Mouse (Mus musculus) left cerebral cortex, postnatal 4 days (tissue): ENCODE data around the gene Sdhaf3. TPM values are rescaled to one million over a fixed set of nuclear protein-coding genes. Genes with fewer than 3 reads are reported as not detected.

Experiments
- DNase-seq: peaks from one replicate; pipeline ENCODE4 v3.0.0-alpha.2; 2022
- intact Hi-C: fragments of 180-260 bp; cut with DNase I; formaldehyde crosslinking; loops from one replicate; pipeline ENCODE4 v1.15.1; 2025
- total RNA-seq, 2 experiments: library from RNA; stranded (reverse); gene quantifications; 2 replicates each; pipeline ENCODE4 v1.2.3; 2021

Sdhaf3 gene
- total RNA-seq, 2 experiments from 2014 or later: 4.3 to 4.8 TPM

- intact Hi-C loops: no loop called here
- DNase-seq: no peak
Observed at GRCm38 (mm10) chr6:7041912-7042311, 86.1 kb downstream of the Sdhaf3 start.

- DNase-seq: no peak
- intact Hi-C loops: no loop called here
Observed at GRCm38 (mm10) chr6:7062819-7063218, 107.0 kb downstream of the Sdhaf3 start.

GRCm38 (mm10) chr6:7068782-7069181 lies 113.0 kb downstream of the Sdhaf3 start:
- intact Hi-C loops: no loop called here
- no peak for DNase-seq

GRCm38 (mm10) chr6:7069463-7069862 lies 113.7 kb downstream of the Sdhaf3 start:
- DNase-seq: no peak
- intact Hi-C loops: no loop called here

- no peak for DNase-seq
- intact Hi-C loops: no loop called here
Observed at GRCm38 (mm10) chr6:7082054-7082453, 126.2 kb downstream of the Sdhaf3 start.

GRCm38 (mm10) chr6:7082467-7083259 lies 126.9 kb downstream of the Sdhaf3 start:
- DNase-seq: no peak
- intact Hi-C loops: no loop called here

GRCm38 (mm10) chr6:7083661-7084060 lies 127.9 kb downstream of the Sdhaf3 start:
- intact Hi-C loops: no loop called here
- no peak for DNase-seq

- DNase-seq: no peak
- intact Hi-C loops: no loop called here
Observed at GRCm38 (mm10) chr6:7084370-7084769, 128.6 kb downstream of the Sdhaf3 start.

- no peak for DNase-seq
- intact Hi-C loops: no loop called here
Observed at GRCm38 (mm10) chr6:7085506-7085905, 129.7 kb downstream of the Sdhaf3 start.

GRCm38 (mm10) chr6:7092094-7092493 lies 136.3 kb downstream of the Sdhaf3 start:
- intact Hi-C loops: no loop called here
- no peak for DNase-seq

Other genes starting within 250 kb of the Sdhaf3 start
- gene Dlx6, start 92.7 kb upstream of the Sdhaf3 start, total RNA-seq: 10 to 100 TPM; 15.3 to 17.2 TPM
- 10 to 100 TPM; 15.2 to 18.4 TPM for gene Dlx5, start 73.9 kb upstream of the Sdhaf3 start, total RNA-seq